Mouse (Mus musculus): ENCODE data around the gene Ifnar2.

The Ifnar2 gene

DNA sequence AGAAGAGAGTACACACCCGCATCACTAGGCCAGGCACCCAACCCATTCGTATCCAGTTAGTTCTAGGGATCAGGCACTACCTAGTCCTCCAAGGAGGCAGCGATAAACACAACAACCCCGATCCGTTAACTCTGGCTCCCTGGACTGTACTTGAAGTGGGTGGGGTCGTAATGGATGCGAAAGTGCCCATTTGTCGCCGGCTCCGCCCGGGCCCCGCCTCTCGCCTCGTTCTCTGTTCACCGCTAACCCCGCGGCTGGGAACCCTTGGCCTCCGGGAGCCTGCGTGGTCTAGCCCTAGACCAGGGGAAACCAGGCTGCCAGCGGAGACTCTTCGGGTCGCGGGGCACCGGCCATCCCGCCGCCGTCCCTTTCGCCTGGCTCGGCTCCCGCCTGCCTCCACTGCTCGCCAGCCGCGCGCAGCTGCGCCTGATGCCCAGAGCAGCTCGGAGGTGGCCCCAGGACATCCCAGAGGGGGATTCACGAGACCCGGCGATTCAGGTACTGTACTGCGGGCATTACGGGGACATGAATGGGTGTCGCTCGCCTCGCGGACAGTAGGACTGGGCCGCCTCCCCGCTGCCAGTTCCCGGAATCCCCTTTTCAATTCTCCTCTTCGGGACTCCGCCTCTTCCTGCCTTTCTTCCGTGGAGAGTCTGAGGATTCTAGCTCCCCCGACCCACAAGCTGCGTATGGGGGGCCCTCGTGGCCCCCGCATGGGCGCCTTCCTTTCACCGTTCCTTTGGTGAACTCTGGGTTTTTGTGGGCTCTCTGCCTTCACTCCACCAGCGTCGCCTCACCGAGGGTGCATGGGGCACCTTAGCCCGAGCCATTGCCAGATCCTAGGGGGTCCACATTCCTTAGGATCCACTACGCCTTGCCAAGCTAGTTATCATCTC is at the start of gene Ifnar2:
Gene Ifnar2, plus strand, starts transcription at position 207 of the 896 bp plus-strand sequence.
- DNase-seq = peak; percentile 82

GRCm38 (mm10) chr16:91327605-91328004 is 45.0 kb upstream of the Ifnar2 start:
- no peak for DNase-seq

GRCm38 (mm10) chr16:91328922-91329321 is 43.7 kb upstream of the Ifnar2 start:
- no peak for DNase-seq

DNA sequence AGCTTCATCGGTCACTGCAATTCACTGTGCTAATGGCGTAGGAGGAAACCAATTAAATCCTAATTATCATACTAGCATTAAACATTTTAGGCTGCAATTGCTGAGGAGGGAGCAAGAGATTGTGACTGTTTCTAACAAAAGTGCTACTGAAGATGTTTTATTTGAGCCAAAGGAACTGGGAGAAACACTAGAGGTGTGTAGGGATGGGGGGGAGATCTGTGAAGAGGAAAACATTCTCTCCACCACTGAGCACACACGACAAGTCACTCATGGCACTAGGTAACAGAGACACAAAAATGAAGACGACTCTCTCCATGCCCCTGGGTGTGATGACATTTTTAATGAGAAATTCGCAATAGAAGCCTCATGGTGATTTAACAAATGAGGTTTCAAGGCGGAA is 42.1 kb upstream of the Ifnar2 start:
- no peak for DNase-seq

DNA sequence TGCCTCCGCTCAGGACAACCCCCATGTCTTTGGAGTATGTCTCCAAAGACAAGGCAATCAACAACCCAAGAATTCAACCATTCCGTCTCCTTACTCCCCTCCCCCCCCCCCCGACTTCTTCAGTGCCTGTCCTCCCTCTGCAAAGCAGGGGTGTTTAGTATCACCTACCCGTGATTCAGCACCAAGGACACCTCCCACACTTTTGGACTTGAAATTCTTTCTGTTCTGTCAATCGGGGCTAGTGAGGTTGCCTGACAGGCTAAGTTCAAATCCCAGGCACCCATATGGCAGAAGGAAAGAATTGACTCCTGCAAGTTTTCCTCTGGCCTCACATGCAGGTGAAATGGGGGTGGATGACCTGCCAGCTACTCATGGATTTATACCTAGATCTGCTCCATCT is 41.4 kb upstream of the Ifnar2 start:
- DNase-seq = no peak

- no peak for DNase-seq
Measured at GRCm38 (mm10) chr16:91332880-91333279, 39.7 kb upstream of the Ifnar2 start.

DNA sequence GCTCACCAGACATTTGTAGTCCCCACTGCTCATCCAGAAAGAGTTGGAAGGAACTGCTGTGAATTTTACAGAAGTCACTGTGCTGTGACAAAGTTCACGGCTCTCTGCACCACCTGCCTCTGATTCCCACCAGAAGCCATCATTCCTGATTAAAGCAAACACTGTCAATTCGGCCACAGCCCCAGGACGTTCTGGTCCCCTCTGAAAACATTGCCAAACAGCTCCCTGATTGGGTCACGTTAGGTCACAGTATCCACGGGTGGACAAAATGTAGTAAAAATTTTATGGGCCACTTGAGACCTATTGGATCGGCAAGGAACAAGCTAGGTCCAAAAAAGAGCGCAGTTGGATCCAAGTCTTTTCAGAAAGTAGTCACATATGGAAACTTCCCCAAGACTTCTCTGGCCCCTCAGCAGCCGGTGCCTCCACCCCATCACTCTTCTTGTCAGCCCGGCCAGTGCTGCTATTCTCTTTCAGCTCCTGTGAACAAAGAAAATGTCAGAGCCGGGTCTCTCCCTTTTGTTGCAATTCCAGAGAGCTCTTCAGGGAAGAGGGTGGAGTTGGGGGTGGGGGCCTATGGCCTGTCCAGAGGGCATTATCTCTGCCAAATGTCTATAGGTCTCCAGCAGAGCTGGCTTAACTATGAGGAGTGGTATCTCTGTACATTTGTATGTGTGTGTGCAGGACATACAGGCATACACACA is 38.2 kb upstream of the Ifnar2 start:
- no peak for DNase-seq

GRCm38 (mm10) chr16:91336753-91337152 is 35.8 kb upstream of the Ifnar2 start:
- no peak for DNase-seq

DNA sequence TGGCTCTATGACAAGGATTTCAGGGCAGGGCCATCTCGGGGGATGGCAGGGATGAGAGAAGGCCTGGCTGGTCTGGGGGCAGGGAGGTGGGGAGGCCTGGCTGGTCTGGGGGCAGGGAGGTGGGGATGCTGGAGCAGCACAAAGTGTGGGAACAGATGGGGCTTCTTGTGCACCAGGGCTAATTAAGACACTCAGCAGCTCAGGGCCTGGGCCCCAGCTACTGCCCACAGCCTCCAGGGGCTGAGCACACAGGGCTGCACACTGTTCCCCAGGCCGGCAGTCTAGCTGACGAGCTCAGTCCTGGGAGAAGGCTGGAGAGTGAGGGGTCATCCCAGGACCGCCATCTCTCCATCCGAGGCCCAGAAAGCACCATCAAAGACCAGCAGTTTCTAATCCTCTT is 35.1 kb upstream of the Ifnar2 start:
- DNase-seq = no peak

- DNase-seq = no peak
Measured at GRCm38 (mm10) chr16:91346491-91346890, 26.1 kb upstream of the Ifnar2 start.

- no peak for DNase-seq
Measured at GRCm38 (mm10) chr16:91347491-91348263, 24.9 kb upstream of the Ifnar2 start.

DNA sequence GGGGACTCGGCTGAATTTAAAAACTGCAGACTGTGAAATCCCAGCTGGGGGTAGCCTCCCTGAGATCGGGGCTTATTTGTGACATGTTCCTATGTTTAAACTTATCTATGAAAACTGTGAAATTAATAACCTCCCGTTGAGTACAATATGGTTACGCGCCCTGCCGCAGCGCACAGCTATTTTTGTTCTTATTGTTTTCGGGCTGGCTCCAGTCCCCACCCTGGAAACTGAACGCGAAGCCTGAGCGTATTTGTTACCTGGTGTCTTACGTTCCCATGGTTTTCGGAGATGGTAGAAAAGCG is 24.4 kb upstream of the Ifnar2 start:
- DNase-seq = no peak

GRCm38 (mm10) chr16:91348588-91349330 is 23.8 kb upstream of the Ifnar2 start:
- peak; percentile 27 for DNase-seq

DNA sequence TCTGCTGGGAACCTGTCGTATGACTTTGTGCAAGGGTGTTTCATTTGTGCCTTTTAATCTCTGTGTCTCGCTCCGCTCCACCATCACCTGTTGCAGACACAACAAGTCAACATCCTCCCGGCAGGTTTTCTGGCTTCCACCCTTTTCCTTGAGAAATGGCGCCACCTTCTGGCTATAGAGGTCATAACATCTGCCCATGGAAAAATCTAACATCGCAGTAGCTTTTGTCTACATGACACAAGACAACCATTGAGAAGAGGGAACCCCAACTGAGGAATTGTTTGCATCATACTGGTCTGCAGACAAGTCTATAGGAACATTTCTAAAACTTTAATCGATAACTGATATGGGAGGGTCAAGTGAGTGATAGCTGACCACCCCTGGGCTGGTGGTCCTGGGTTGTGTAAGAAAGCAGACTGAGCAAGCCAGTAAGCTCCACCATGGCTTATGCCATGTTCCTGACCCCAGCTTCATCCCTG is 20.5 kb upstream of the Ifnar2 start:
- peak; percentile 79 for DNase-seq

DNA sequence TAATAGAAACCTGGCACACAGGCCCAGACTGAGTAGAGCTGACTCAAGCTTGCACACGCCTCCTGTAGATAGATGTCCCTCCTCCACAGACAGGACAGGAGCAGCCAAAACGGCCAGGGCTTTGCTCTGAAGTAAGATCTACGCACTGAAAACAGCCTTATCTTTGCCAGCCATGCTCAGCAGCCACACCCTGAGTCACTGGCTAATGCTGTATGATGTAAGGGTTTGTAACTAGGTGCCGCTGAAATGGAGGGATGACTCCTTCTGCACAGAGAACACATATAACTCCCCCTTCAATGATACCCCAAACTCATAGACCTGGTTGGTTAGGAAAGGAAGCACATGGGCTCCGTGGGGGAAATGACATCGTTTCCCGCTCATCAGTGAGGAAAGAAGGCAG is 19.8 kb upstream of the Ifnar2 start:
- DNase-seq = no peak

DNA sequence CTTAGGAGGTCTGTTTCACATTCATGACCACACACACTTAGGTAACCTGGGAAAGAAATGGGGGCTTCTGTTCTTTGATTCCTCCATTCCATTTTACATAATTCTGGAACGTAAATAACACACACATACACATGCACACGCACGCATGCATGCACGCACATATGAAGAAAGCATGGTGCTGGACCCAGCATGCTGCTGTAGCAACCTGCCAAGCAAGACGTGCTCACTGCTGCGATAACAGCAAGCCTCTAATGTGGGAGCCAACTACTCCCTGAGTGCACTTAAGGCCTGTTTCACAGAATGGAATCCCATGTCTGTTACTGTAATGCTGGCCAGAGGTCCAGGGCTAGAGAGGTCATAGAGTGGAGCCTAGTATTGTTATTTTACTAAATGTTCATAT is 19.4 kb upstream of the Ifnar2 start:
- no peak for DNase-seq

- DNase-seq = no peak
Measured at GRCm38 (mm10) chr16:91353638-91354037, 18.9 kb upstream of the Ifnar2 start.

GRCm38 (mm10) chr16:91354599-91354998 is 18.0 kb upstream of the Ifnar2 start:
- no peak for DNase-seq

DNA sequence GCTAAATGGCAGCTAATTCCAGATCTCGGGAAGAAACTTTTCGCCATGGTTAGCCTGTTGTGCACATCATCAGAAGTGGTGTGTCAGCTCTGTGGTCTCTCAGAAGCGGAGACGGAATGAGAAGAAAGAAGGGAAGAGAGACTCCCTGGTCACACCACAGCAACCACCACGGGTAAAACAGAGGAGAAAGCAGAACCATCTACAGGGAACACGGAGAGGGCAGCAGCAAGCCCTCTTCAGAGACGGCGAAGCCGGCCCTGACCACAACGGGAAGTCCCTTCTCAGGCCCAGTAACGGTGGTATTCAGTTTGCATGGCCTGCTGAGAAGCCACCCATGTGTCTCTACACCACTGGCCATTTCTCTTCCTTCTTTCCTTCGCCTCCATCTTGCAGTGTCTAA is 17.4 kb upstream of the Ifnar2 start:
- DNase-seq = no peak

GRCm38 (mm10) chr16:91356760-91357525 is 15.6 kb upstream of the Ifnar2 start:
- DNase-seq = no peak

DNA sequence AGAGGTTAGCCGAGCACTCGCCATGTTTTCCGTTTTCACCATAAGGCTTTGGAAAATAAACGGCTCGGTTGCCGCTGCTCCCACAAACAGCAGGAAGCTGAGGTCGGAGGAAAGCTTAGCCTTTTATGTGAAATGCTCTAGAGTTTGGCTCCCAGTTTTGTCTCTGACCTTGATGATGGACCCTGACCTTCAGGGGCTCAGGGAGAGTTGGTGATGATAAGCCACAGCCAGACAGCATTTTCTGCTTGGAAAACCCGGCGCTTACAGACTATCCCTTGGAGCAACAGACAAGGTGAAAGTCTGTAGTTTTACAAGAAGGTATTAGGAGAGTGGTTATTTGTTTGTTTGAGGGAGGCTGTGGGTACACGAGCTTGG is 15.1 kb upstream of the Ifnar2 start:
- DNase-seq = no peak

DNA sequence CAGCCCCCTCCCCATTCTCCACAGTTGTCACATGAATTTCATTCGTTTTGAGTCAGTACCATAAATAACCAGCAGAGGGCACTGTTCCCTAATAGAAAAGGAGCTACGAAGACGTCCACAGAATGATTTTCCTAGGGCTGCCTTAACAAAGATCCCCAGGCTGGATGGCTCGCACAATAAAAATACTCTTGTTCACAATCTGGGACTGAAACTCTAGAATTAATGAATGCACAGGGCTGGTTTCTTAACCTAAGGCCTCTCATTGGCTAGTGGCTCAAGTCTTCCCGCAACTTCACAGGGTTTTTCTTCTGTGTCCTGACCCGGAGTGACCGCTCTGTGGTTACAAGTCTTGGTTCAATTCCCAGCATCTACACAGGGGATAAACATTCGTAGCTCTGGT is 14.0 kb upstream of the Ifnar2 start:
- DNase-seq = peak; percentile 78
